In the genomic region with DNA sequence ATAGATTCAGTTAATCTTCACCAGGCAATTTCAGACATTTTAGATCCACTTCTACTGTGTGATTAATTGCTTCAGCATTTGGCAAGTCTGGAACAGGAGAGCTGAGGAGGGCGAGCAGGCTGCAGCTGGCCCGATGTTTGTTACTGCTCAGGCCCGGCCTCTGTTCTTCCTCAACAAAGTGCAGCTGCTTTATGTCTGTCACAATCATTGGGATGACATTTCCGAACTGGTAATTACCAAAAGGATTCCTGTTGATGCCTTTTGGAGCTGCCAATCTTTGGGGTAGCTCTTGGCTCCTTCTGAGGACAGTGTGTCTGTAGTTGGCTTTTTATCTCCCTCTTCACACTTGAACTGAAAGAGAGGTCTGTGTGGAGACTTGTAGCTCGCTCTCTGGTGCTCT, we compare ENCODE assay signal across 9 mouse cellular contexts.
DNase-seq lines count a peak whose midpoint lies in the region; ATAC-seq lines count a peak whose summit lies in the region.
"Had no signal": no experiment of that assay in that cellular context is flagged by ENCODE, and none has a peak within 500 bp of the region (broad histone marks: within the 10 kb centered on the region; RNA-seq: fewer than 3 reads in every experiment).

No protein-coding gene starts in this region.

- H3K27ac ChIP-seq in forebrain, embryonic 14.5 days (ENCODE audit: low read depth, low read length), result no peak overlapping the region
- H3K27ac ChIP-seq in forebrain, embryonic 11.5 days (ENCODE audit: low read depth, low read length), result no peak overlapping the region
- no peak overlapping the region for H3K27ac ChIP-seq in neural tube, embryonic 15.5 days (replicated peaks)
- no peak overlapping the region for H3K27ac ChIP-seq in stomach, embryonic 16.5 days (ENCODE audit: low read length)

- no peaks in the 10 kb centered on the region for H3K4me1 ChIP-seq in forebrain, embryonic 14.5 days (ENCODE audit: control insufficient read depth, insufficient read depth, low read length)
- no peaks in the 10 kb centered on the region for H3K4me1 ChIP-seq in forebrain, embryonic 11.5 days (replicated peaks; ENCODE audit: control insufficient read depth, insufficient read depth, low read length)
- peaks cover 9% of the 10 kb centered on the region; the same call in 1 of the 2 replicates for H3K4me1 ChIP-seq in neural tube, embryonic 15.5 days
- peaks cover 18% of the 10 kb centered on the region for H3K4me1 ChIP-seq in stomach, embryonic 16.5 days (ENCODE audit: control insufficient read depth, insufficient read depth, low read length)

- no peak overlapping the region for H3K4me3 ChIP-seq in forebrain, embryonic 14.5 days (ENCODE audit: low read depth, low read length)
- H3K4me3 ChIP-seq in forebrain, embryonic 11.5 days (ENCODE audit: low read depth, low read length), result no peak overlapping the region
- no peak overlapping the region for H3K4me3 ChIP-seq in neural tube, embryonic 15.5 days (replicated peaks)
- no peak overlapping the region for H3K4me3 ChIP-seq in stomach, embryonic 16.5 days (replicated peaks; ENCODE audit: low read length)

- no peak overlapping the region for H3K4me2 ChIP-seq in forebrain, embryonic 14.5 days (ENCODE audit: low read length)
- no peak overlapping the region for H3K4me2 ChIP-seq in forebrain, embryonic 11.5 days (ENCODE audit: low read depth, low read length, severe bottlenecking)
- H3K4me2 ChIP-seq in neural tube, embryonic 15.5 days, result no peak overlapping the region
- no peak overlapping the region for H3K4me2 ChIP-seq in stomach, embryonic 16.5 days (ENCODE audit: low read depth, low read length)

- intact Hi-C loops in heart, postnatal 14 days (cut with DNase I), result no loop called here

- peak; percentile 67 for ATAC-seq in forebrain, embryonic 14.5 days
- no peak for ATAC-seq in forebrain, embryonic 11.5 days (replicated peaks; ENCODE audit: low FRiP score)
- no peak for ATAC-seq in neural tube, embryonic 15.5 days (ENCODE audit: low FRiP score)
- ATAC-seq in stomach, embryonic 16.5 days (ENCODE audit: insufficient read depth, low FRiP score), result peak; percentile 85

- no peak overlapping the region for H3K9ac ChIP-seq in forebrain, embryonic 14.5 days (ENCODE audit: low read length)
- no peak overlapping the region for H3K9ac ChIP-seq in forebrain, embryonic 11.5 days (ENCODE audit: low read length)
- H3K9ac ChIP-seq in neural tube, embryonic 15.5 days (replicated peaks), result no peak overlapping the region
- no peak overlapping the region for H3K9ac ChIP-seq in stomach, embryonic 16.5 days (ENCODE audit: low read length)

- H3K36me3 ChIP-seq in forebrain, embryonic 14.5 days (ENCODE audit: control insufficient read depth, insufficient read depth, low read length), result no peaks in the 10 kb centered on the region
- no peaks in the 10 kb centered on the region for H3K36me3 ChIP-seq in forebrain, embryonic 11.5 days (ENCODE audit: control insufficient read depth, insufficient read depth, low read length)
- no peaks in the 10 kb centered on the region for H3K36me3 ChIP-seq in neural tube, embryonic 15.5 days
- H3K36me3 ChIP-seq in stomach, embryonic 16.5 days (ENCODE audit: control insufficient read depth, insufficient read depth, low read length), result no peaks in the 10 kb centered on the region

- H3K9me3 ChIP-seq in forebrain, embryonic 14.5 days (replicated peaks; ENCODE audit: control insufficient read depth, low read length), result no peaks in the 10 kb centered on the region
- H3K9me3 ChIP-seq in forebrain, embryonic 11.5 days (ENCODE audit: control insufficient read depth, low read length), result no peaks in the 10 kb centered on the region
- H3K9me3 ChIP-seq in neural tube, embryonic 15.5 days (replicated peaks), result no peaks in the 10 kb centered on the region
- H3K9me3 ChIP-seq in stomach, embryonic 16.5 days (replicated peaks; ENCODE audit: control insufficient read depth, low read length), result no peaks in the 10 kb centered on the region

- no peaks in the 10 kb centered on the region for H3K27me3 ChIP-seq in forebrain, embryonic 14.5 days (replicated peaks; ENCODE audit: control insufficient read depth, insufficient read depth, low read length)
- H3K27me3 ChIP-seq in forebrain, embryonic 11.5 days (ENCODE audit: control insufficient read depth, insufficient read depth, low read length), result no peaks in the 10 kb centered on the region
- H3K27me3 ChIP-seq in neural tube, embryonic 15.5 days (replicated peaks), result no peaks in the 10 kb centered on the region
- H3K27me3 ChIP-seq in stomach, embryonic 16.5 days (ENCODE audit: control insufficient read depth, insufficient read depth, low read length), result no peaks in the 10 kb centered on the region

- DNase-seq in forebrain, embryonic 14.5 days (ENCODE audit: low spot score), result peak; percentile 36
- no peak for DNase-seq in forebrain, embryonic 11.5 days (ENCODE audit: low spot score)
- DNase-seq in neural tube, embryonic 10.5 days (ENCODE audit: extremely low spot score, low spot score), result peak; percentile 40
- DNase-seq in heart, postnatal 14 days, result peak; percentile 29 to 38
- DNase-seq in testis, postnatal 14 days (ENCODE audit: low spot score), result no peak
- DNase-seq in cerebellum, adult 9-11 months, result no peak
- DNase-seq: adrenal gland, adult 2 months had no signal

- 45% methylated on average over 5 of the region's 5 CpGs for WGBS in forebrain, embryonic 14.5 days
- 62% methylated on average over 5 of the region's 5 CpGs for WGBS in forebrain, embryonic 11.5 days
- 44% methylated on average over 5 of the region's 5 CpGs for WGBS in neural tube, embryonic 15.5 days
- 25% methylated on average over 5 of the region's 5 CpGs for WGBS in stomach, embryonic 16.5 days

Comparison
In these comparisons a context has a peak if more than half of its experiments do, and no peak if none do; other contexts are left out.
1. ATAC-seq: peak in forebrain, embryonic 14.5 days (single experiment) and stomach, embryonic 16.5 days (single experiment); none in forebrain, embryonic 11.5 days (single experiment) and neural tube, embryonic 15.5 days (single experiment).
2. DNase-seq: peak in forebrain, embryonic 14.5 days (single experiment), neural tube, embryonic 10.5 days (single experiment) and heart, postnatal 14 days (2 of 2); none in forebrain, embryonic 11.5 days (single experiment), testis, postnatal 14 days (single experiment) and cerebellum, adult 9-11 months (single experiment).